Mouse (Mus musculus) cerebellum, postnatal 4 days (tissue): ENCODE data around the gene Vmn2r25.
"Not testable (repeated sequence)": the region's sequence is repeated elsewhere in the genome, so short reads cannot be mapped to it uniquely, and the experiment has no call there.

Experiments used
- DNase-seq, 2 experiments: peaks; one replicate each; pipeline ENCODE4 v3.0.0; 2022; ENCODE audit warnings: low spot score in 2 of 2, mixed read lengths in 1 of 2

The Vmn2r25 gene

DNA sequence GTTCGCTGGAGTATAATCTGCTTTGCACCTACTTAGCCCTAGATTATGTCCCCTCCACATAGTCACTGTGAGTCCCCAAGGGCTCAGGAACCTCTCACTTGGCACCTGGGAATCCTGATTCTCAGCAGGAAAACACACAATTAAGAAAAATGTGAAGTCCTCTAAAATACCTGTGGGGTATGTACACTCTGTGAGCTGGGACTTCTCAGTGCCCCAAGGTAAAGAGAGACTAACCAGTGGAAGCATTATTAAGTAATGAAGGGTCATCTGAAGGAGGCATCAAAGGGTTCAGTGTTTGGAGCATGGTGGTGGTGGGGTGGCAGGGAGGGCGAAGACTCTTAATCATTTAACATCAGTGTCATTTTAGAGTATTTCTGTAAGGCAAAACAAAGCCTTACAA, at the start of gene Vmn2r25:
Gene Vmn2r25, minus strand, starts transcription at position 101 of the 400 bp plus-strand sequence.
- not testable (repeated sequence) for DNase-seq

DNA sequence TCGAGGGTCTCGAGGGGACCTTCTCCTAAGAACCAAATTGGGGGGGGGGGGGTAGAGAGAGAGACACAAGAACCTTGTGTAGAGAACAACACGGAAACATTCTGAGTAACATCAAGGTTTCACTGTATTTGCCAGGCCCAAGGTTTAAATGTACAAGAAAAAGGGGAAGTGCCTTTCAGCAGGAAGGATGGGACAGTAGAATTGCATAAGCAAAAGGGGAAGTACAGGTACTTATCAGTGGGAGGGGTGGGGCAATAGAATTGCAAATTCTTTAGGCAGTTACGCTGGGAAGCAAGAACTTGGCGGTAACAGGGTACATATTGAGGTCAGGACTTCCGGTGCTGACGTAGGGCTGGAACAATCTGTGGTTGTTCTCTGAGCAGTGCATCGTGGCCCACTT, 33.3 kb downstream of the Vmn2r25 start:
- DNase-seq = no peak

DNA sequence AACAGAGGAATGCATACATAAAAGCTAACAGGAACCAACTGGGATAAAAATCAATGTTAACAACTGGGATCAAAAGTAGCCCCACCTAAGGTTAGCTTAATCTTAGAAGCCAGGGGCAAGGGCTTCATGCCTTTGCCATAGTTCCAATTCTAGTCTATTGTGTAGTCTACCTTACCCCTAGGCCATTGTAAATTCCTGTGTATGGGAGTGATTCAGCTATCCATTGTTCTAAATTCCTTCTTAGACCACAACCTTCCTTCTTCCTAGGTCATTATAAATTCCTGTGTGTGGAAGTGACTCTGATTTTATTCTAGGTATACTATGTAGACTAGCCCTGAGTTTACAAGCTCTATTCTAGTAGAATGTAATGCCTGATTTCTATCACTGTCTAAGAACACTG, 43.0 kb downstream of the Vmn2r25 start:
- not testable (repeated sequence) for DNase-seq

DNA sequence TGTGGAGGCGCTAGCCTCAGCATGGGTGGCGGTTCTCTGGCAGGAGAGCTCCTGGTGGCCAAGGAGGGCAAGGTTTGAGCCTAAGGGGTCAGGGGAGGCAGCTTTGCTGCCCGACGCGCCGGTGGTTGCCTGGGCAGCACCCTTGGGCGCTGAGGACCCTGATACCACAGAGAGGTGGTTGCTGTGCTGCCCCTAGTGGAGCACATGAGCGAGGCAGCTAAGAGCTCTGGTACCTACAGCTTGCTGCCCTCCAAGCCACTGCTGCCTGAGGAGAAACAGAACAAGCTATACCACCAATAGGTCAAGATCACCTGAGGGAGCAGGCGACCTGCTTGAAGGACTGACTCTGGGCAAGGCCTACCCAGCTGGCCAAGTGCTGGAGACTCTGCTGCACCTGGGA, 59.5 kb downstream of the Vmn2r25 start:
- no peak for DNase-seq

DNA sequence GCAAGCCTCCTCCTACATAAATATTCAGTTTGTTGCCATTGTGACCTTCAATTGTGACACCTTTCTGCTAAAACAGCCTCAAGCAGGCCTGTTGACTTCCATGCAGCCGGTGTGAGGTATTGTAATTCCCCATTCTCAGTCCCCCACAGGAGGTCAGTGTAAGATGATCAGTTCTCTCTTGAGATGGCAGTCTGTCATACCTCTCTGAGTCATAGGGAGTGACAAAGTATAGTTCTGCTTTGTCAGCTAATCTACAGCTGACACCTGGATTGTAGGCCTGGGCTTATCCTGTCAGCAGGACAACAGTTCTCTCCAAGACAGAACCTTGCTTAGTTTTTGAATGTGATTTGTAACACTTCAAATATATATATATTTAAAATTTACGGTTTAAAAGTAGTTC, 68.4 kb downstream of the Vmn2r25 start:
- no peak for DNase-seq

DNA sequence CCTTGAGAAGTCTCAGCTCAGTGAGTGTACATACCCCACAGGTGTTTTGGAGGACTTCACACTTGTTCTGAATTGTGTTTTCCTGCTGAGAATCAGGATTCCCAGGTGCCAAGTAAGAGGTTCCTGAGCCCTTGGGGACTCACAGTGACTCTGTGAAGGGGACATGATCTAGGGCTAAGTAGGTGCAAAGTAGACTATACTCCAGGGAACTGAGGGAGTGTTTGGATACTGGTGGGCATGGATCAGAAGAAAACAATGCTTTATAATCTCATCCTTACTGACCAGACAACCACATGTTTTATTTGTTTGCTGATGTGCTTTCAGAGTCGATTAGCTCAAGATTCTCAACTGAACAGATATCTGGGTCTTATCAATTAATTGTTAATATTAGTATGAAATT, 74.7 kb downstream of the Vmn2r25 start, which contains the start of gene Vmn2r24:
Gene Vmn2r24, plus strand, starts transcription at position 301 of the 400 bp plus-strand sequence.
- no peak for DNase-seq
